Mouse (Mus musculus) mouse trophoblast stem cell (cell line): ENCODE data around the gene Cops4.

Experiments
- in situ Hi-C, 2 experiments: fragments of 300-500 bp; cut with MseI, MboI; formaldehyde crosslinking; loops; 2 replicates in 1 of 2; 3 replicates in 1 of 2; pipeline ENCODE4 v1.15.1; 2025

Cops4 gene

GRCm38 (mm10) chr5:100536638-100537037 lies 18.5 kb downstream of the Cops4 start:
- in situ Hi-C loops, result loop anchor here in 1 of 2 experiments (10.0 kb wide), 1 partner anchor 82 kb away; no protein-coding TSS in a partner anchor

- in situ Hi-C loops, result no loop called here
Observed at GRCm38 (mm10) chr5:100546294-100547080, 28.4 kb downstream of the Cops4 start.

GRCm38 (mm10) chr5:100548236-100548635 lies 30.1 kb downstream of the Cops4 start:
- in situ Hi-C loops, result no loop called here

DNA sequence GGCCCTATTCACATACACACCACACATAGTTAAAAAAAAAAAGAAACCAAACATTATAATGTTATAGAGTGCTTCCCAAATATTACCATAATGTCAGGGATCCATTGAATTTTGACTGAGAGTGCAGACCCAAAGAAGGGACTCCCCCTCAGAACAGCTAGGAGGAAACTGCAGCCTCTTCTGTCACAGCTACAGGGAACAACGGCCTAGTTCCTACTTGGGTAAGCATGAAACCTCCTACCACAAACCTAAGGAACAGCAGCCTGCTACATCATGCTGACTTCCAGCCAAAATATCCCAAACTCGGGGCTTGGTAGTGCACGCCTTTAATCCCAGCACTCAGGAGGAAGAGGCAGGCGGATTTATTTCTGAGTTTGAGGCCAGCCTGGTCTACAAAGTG lies 31.2 kb downstream of the Cops4 start:
- in situ Hi-C loops, result no loop called here

DNA sequence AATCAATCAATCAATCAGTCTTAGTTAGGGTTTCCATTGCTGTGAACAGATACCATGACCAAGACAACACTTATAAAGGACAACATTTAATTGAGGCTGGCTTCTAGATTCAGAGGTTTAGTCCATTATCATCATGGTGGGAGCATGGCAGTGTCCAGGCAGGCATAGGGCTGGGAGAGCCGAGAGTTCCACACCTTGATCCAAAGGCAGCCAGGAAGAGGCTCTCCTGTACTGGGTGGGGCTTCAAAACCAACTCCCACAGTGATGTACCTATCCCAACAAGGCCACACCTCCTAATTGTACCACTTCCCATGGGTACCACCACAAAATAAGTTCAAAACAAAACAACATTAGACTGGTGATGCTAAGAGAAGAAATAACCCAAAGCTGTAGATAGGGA lies 32.0 kb downstream of the Cops4 start:
- in situ Hi-C loops, result loop anchor here in 1 of 2 experiments (25.0 kb wide), 1 partner anchor 237 kb away; the partner anchor contains the start of genes Helq and Mrps18c

DNA sequence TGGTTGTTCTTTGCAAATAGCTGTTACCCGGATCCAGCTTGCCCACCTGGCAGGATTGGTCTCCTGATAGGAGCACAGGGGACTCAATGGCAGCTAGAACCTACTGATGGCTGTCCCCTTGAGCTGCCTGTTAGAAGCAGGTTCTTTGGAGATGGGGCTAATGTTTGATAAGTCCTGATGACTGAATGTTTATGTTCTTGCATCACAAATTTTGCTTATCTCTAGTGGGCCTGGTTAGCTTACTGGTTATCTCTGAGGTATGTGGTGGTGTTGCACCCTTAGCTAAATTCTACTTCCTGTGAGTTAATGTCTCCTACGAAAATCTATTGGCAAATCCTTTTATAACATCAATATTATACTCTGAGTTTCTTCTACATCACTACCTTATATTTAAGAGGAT lies 33.8 kb downstream of the Cops4 start:
- in situ Hi-C loops, result loop anchor here in 1 of 2 experiments (25.0 kb wide), 1 partner anchor 235 kb away; the partner anchor contains the start of genes Helq and Mrps18c

DNA sequence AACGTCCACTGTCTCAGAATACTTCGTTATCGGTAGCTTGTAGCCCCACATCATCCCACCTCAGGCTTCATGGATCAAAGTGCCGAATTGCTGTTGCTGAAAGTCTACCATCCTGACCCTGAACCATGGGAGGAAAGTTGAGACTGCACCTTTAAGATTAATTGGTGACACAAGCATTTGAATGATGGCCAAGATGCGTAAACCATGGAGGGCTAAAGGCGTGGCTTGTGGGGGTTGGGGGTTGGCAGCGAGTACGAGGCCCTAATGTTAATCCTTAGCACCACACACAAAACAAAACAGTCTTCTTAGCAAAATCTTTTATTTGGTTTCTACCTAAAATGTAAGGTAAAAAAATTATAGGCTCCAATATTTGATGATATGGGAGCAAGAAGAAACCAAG lies 35.3 kb downstream of the Cops4 start:
- in situ Hi-C loops, result loop anchor here in 1 of 2 experiments (25.0 kb wide), 1 partner anchor 234 kb away; the partner anchor contains the start of genes Helq and Mrps18c

DNA sequence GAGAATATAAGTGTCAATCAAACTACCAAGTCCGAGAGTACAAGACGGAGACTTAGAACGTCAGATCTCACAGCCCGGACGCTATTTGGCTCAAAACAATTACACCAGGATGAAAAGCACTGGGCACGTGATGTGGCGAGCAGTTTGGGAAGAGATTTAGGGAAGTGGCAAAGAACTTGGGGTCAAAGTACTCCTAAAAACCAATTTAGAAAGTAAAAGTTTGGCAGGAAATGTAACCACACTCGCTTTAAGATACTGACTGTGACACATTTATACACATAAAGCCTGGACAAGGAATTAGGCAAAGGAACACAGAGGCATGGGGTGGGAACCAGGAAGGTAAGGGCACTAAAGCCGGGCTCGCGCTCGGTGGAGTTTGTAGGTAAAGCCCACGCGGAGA lies 38.9 kb downstream of the Cops4 start:
- in situ Hi-C loops, result loop anchor here in 1 of 2 experiments (25.0 kb wide), 1 partner anchor 230 kb away; the partner anchor contains the start of genes Helq and Mrps18c

GRCm38 (mm10) chr5:100557537-100557936 lies 39.4 kb downstream of the Cops4 start:
- in situ Hi-C loops, result loop anchor here in 1 of 2 experiments (25.0 kb wide), 1 partner anchor 230 kb away; the partner anchor contains the start of genes Helq and Mrps18c

GRCm38 (mm10) chr5:100558783-100559182 lies 40.7 kb downstream of the Cops4 start:
- in situ Hi-C loops, result loop anchor here in 1 of 2 experiments (25.0 kb wide), 1 partner anchor 229 kb away; the partner anchor contains the start of genes Helq and Mrps18c

DNA sequence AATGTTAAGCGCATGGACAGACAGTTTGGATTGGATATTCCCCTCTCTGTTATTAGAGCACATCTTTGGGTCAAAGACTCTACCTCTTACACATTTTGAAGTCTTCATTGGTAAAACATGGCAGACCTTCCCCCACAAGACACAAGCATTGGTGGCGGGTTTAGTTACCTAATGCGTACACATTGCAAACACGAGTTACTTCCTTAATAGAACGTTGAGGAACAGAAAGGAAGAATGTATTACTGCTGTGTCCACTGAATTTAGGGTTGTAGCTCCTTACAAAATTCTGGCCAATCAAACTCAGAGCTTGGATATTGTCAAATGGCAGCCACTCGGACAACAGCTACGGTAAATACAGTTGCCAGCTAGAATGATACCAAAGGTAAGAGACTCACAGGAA lies 41.2 kb downstream of the Cops4 start:
- in situ Hi-C loops, result loop anchor here in 1 of 2 experiments (25.0 kb wide), 1 partner anchor 228 kb away; the partner anchor contains the start of genes Helq and Mrps18c

DNA sequence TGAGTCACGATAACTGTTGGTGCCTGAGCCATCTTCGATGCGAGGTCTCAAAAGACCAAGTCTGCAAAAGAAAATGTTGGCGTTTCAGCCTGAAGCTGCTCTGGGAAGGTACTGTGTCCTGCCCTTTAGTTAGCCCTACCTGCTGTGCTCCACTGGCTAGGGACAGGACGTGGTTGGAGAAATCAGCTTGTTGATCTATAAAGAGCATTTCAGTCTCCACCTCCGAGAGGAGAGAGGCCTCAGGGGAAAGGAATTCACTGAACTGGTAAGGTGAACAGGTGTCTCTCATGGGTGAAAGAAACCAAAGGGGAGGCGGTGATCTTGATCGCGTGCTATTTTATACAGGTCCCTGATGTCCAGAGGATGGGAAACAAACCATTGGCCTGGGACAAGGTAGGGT lies 44.6 kb downstream of the Cops4 start:
- in situ Hi-C loops, result loop anchor here in 1 of 2 experiments (25.0 kb wide), 1 partner anchor 225 kb away; the partner anchor contains the start of genes Helq and Mrps18c

DNA sequence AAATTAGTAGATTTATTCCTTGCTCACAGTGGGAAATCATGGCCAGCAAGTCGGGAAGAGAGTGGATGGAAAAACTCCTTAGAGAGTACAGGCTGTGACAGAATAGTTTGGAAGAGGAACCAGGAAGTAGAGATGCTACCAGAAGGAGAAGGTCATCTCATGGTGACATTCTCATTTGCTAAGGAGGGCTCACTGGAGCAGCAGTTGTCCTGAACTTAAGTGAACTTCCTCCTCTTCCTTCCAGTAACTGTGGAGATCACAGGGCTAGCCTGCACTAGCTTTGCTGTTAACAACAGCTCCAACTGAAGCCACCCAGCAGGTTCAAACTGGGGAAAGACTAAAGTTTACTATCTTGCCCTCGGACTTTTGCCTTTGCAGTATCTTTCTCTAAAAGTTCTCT lies 48.7 kb downstream of the Cops4 start:
- in situ Hi-C loops, result loop anchor here in 1 of 2 experiments (25.0 kb wide), 1 partner anchor 221 kb away; the partner anchor contains the start of genes Helq and Mrps18c

DNA sequence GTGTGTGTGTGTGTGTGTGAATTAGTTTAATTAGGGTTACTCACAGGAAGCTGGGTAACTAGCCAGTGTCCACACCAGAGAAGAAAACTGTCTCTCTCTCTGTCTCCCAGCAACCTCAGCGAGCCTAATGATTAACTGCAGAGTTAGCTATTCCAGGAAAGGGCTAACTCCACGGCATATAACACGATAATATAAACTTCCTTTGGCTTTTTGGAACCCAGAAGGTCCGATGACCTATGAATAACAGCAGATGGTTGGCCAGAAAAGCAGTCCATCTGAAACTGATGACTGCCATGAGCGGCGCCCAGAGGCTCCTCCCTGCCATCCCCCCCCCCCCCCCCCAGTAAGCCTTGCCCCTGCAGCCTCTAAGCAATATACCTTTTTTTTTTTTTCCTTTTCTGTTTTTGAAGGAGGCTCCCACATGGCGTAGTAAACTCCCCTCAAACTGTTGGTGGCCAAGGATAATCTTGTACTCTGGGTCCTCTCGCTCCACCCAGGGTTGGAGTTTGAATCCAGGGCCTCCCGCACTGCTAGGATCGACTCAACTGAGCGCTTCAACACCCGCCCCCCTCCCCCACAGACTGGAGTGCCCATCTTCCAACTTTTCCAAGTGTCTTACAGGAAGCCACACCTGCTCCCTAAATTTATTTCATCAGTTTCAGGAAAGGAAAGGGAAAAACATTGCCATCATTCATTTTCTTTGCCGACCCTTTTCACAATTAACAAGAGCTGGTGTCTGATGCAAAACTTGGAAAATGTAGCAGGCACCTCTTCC lies 49.3 kb downstream of the Cops4 start:
- in situ Hi-C loops, result loop anchor here in 1 of 2 experiments (25.0 kb wide), 1 partner anchor 220 kb away; the partner anchor contains the start of genes Helq and Mrps18c

DNA sequence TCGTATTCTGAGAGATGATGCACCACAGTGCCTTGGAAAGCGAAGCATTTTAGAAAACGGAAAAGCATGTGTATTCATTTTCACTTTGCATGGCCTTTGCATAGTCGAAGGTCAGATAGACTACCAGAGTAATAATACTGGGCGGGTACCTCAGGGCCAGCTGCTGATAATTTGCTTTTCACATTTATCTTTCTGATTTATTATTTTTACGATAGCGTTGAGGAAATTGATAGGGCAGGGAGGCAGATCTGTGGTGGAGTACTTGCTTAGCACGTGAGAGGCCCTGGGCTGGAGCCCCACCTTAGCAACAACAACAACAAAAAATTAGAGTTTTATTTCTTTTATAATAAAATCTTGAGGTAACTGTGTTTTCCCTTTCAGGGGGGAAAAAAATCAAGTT lies 50.1 kb downstream of the Cops4 start:
- in situ Hi-C loops, result loop anchor here in 1 of 2 experiments (25.0 kb wide), 1 partner anchor 219 kb away; the partner anchor contains the start of genes Helq and Mrps18c

GRCm38 (mm10) chr5:100568802-100569201 lies 50.7 kb downstream of the Cops4 start:
- in situ Hi-C loops, result loop anchor here in 1 of 2 experiments (25.0 kb wide), 1 partner anchor 218 kb away; the partner anchor contains the start of genes Helq and Mrps18c

GRCm38 (mm10) chr5:100569250-100569934 lies 51.3 kb downstream of the Cops4 start:
- in situ Hi-C loops, result loop anchor here in 1 of 2 experiments (25.0 kb wide), 1 partner anchor 218 kb away; the partner anchor contains the start of genes Helq and Mrps18c

DNA sequence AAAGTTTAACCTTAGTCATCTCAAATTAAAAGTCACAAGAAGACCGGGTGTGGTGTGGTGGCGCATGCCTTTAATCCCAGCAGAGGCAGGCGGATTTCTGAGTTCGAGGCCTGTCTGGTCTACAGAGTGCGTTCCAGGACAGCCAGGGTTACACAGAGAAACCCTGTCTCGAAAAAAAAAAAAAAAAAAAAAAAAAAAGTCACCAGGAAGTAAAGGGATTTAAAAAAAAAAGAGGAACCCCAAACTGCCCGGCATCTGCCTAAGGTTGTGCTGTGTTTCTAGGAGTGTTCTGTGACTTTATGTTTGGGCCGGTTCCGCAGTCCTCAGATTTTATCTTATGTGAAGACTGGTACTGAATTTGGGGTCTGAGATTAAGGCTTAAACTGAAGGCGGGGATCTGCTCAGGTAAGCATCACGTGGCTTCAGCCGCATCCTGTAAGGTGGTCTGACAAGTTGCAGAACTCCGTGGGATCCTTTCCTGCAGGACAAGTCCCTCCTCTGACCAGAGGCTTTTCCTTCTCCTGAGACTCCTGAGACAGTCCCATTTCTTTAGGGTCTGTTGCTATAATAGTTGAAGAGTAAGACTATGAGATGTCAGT lies 52.0 kb downstream of the Cops4 start:
- in situ Hi-C loops, result loop anchor here (5.0 to 25.0 kb wide), 3 partner anchors 92 to 217 kb away; partner anchors contain the start of genes Helq (in 1 of the 2) and Mrps18c (in 1 of the 2)

DNA sequence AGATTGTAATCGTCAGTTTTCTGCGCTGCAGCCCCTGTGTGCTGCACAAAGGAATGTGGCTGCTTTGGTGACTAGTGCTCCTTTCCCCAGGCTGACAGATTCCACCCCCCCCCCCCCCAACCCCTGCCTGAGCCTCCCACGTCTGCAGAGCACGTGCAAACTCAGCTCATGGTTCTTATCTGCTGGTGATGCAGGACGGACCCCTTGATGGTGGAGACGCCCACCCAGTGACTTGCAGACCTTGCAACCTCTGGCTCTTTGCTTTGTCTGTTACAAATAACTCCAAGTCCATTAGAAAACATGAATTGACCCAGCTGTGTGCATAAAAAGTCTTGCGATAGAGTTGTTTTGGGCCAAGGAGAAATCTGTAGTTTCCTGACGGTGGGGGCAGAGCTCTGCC lies 52.6 kb downstream of the Cops4 start:
- in situ Hi-C loops, result loop anchor here (5.0 to 25.0 kb wide), 3 partner anchors 92 to 217 kb away; partner anchors contain the start of genes Helq (in 1 of the 2) and Mrps18c (in 1 of the 2)

- in situ Hi-C loops, result loop anchor here (5.0 to 25.0 kb wide), 3 partner anchors 90 to 215 kb away; partner anchors contain the start of genes Helq (in 1 of the 2) and Mrps18c (in 1 of the 2)
Observed at GRCm38 (mm10) chr5:100572069-100572468, 54.0 kb downstream of the Cops4 start, which contains the start of gene Plac8. Gene Plac8, minus strand, starts transcription at chr5:100572245.
